Mouse (Mus musculus): ENCODE results near the gene Agpat2. TPM values are rescaled to one million over a fixed set of nuclear protein-coding genes. Genes with fewer than 3 reads are reported as not detected.
A peak's percentile ranks its signal among the peaks of the same experiment; 100 is the strongest.

The Agpat2 gene
- total and polyA plus RNA-seq, 3 experiments, result 22.3 to 42.4 TPM; not detected in 1

- Histone ChIP-seq H3K4me3 (ENCODE audit: control insufficient read depth in 1 of 2, insufficient read depth in 1 of 2, low read depth in 2 of 2, low read length in 2 of 2) (no peak overlapping the region), H3K4me1 (ENCODE audit: control insufficient read depth in 1 of 2, insufficient read depth in 2 of 2, low read length in 2 of 2) (no peaks in the 10 kb centered on the region; a peak in 1 of 4 replicates), H3K9me3 (replicated peaks; ENCODE audit: insufficient read depth, low read length) (no peaks in the 10 kb centered on the region), H3K79me2 (ENCODE audit: control insufficient read depth, insufficient read depth, low read length, poor library complexity) (no peaks in the 10 kb centered on the region; the same call in 1 of the 2 replicates), H3K27ac (ENCODE audit: control insufficient read depth, low read depth, low read length) (no peak overlapping the region), H3K36me3 (ENCODE audit: control insufficient read depth in 1 of 2, insufficient read depth in 2 of 2, low read length in 2 of 2) (no peaks in the 10 kb centered on the region), H3K27me3 (ENCODE audit: control insufficient read depth in 1 of 2, insufficient read depth in 2 of 2, low read length in 2 of 2) (peaks cover 2 to 9% of the 10 kb centered on the region in 2 experiments; a peak in 3 of 4 replicates), H3K9ac (ENCODE audit: control insufficient read depth, low read depth, low read length, poor library complexity, severe bottlenecking) (no peak overlapping the region)
- no peak for DNase-seq (ENCODE audit: low read depth, low spot score)
- TF ChIP-seq MAFK (IDR thresholded peaks at IDR 0.05; ENCODE audit: borderline replicate concordance, low read depth, low read length) (no peak), POLR2AphosphoS2 (IDR thresholded peaks at IDR 0.05; ENCODE audit: low read length) (no peak), CHD1 (IDR thresholded peaks at IDR 0.05; ENCODE audit: low read depth, low read length) (no peak), MAZ (IDR thresholded peaks at IDR 0.05; ENCODE audit: low read depth, low read length) (no peak), POLR2AphosphoS5 (IDR thresholded peaks at IDR 0.05; ENCODE audit: borderline replicate concordance, low read depth, low read length) (no peak), ELF1 (IDR thresholded peaks at IDR 0.05; ENCODE audit: low read depth, low read length) (no peak), TAL1 (IDR thresholded peaks at IDR 0.05; ENCODE audit: low read length) (no peak), USF2 (IDR thresholded peaks at IDR 0.05; ENCODE audit: borderline replicate concordance in 1 of 2, insufficient read depth in 1 of 2, low read depth in 1 of 2, low read length in 2 of 2) (no peak), JUND (IDR thresholded peaks at IDR 0.05; ENCODE audit: low read depth, low read length) (no peak), MXI1 (IDR thresholded peaks at IDR 0.05; ENCODE audit: low read depth, low read length) (no peak), ETS1 (IDR thresholded peaks at IDR 0.05; ENCODE audit: low read depth, low read length) (no peak), GATA1 (IDR thresholded peaks at IDR 0.05; ENCODE audit: low read depth, low read length) (no peak), ZMIZ1 (IDR thresholded peaks at IDR 0.05; ENCODE audit: low read depth, low read length) (no peak), RCOR1 (IDR thresholded peaks at IDR 0.05; ENCODE audit: low read depth, low read length) (no peak), MAX (IDR thresholded peaks at IDR 0.05; ENCODE audit: low read length) (no peak)
Measured at GRCm38 (mm10) chr2:26605331-26605730, 1.1 kb upstream of the Agpat2 start.

- Histone ChIP-seq H3K79me2 (ENCODE audit: control insufficient read depth, insufficient read depth, low read length, poor library complexity) (no peaks in the 10 kb centered on the region; the same call in 1 of the 2 replicates), H3K36me3 (ENCODE audit: control insufficient read depth in 1 of 2, insufficient read depth in 2 of 2, low read length in 2 of 2) (no peaks in the 10 kb centered on the region), H3K9ac (ENCODE audit: control insufficient read depth, low read depth, low read length, poor library complexity, severe bottlenecking) (peak overlapping the region; percentile 86), H3K27ac (ENCODE audit: control insufficient read depth, low read depth, low read length) (no peak overlapping the region), H3K4me3 (ENCODE audit: control insufficient read depth in 1 of 2, insufficient read depth in 1 of 2, low read depth in 2 of 2, low read length in 2 of 2) (peak overlapping the region; percentile 56 to 77), H3K9me3 (replicated peaks; ENCODE audit: insufficient read depth, low read length) (no peaks in the 10 kb centered on the region), H3K27me3 (ENCODE audit: control insufficient read depth in 1 of 2, insufficient read depth in 2 of 2, low read length in 2 of 2) (peaks cover 2 to 4% of the 10 kb centered on the region in 2 experiments; a peak in 3 of 4 replicates), H3K4me1 (ENCODE audit: control insufficient read depth in 1 of 2, insufficient read depth in 2 of 2, low read length in 2 of 2) (no peaks in the 10 kb centered on the region; a peak in 1 of 4 replicates)
- no peak for DNase-seq (ENCODE audit: low read depth, low spot score)
- TF ChIP-seq MAFK (IDR thresholded peaks at IDR 0.05; ENCODE audit: borderline replicate concordance, low read depth, low read length) (no peak), POLR2AphosphoS5 (IDR thresholded peaks at IDR 0.05; ENCODE audit: borderline replicate concordance, low read depth, low read length) (no peak), UBTF (IDR thresholded peaks at IDR 0.05; ENCODE audit: borderline replicate concordance, insufficient read depth, low read depth, low read length) (no peak), MYB (IDR thresholded peaks at IDR 0.05; ENCODE audit: low read depth, low read length) (no peak), MEF2A (IDR thresholded peaks at IDR 0.05; ENCODE audit: extremely low read depth, insufficient replicate concordance, low read depth, low read length, poor library complexity, severe bottlenecking) (no peak), NRF1 (IDR thresholded peaks at IDR 0.05; ENCODE audit: insufficient read depth, low read depth, low read length, poor library complexity, severe bottlenecking) (no peak), CTCF (IDR thresholded peaks at IDR 0.05 in 2 of 3, conservative IDR thresholded peaks at IDR 0.05 in 1 of 3; ENCODE audit: control insufficient read depth in 1 of 3, insufficient read depth in 1 of 3, low read depth in 2 of 3, low read length in 3 of 3, poor library complexity in 1 of 3, severe bottlenecking in 1 of 3) (no peak), ELF1 (IDR thresholded peaks at IDR 0.05; ENCODE audit: low read depth, low read length) (no peak), HCFC1 (IDR thresholded peaks at IDR 0.05; ENCODE audit: low read depth, low read length) (no peak), KAT2A (conservative IDR thresholded peaks at IDR 0.05; ENCODE audit: low read depth, low read length) (no peak), TCF12 (IDR thresholded peaks at IDR 0.05; ENCODE audit: low read depth, low read length) (no peak), TBP (IDR thresholded peaks at IDR 0.05; ENCODE audit: low read depth, low read length) (no peak), CHD1 (IDR thresholded peaks at IDR 0.05; ENCODE audit: low read depth, low read length) (no peak), TAL1 (IDR thresholded peaks at IDR 0.05; ENCODE audit: low read length) (no peak), EP300 (IDR thresholded peaks at IDR 0.05; ENCODE audit: low read depth in 1 of 2, low read length in 2 of 2) (no peak), BHLHE40 (IDR thresholded peaks at IDR 0.05; ENCODE audit: borderline replicate concordance, low read depth, low read length) (no peak), MAX (IDR thresholded peaks at IDR 0.05; ENCODE audit: low read length) (no peak)
Measured at GRCm38 (mm10) chr2:26603159-26603558, 1.1 kb downstream of the Agpat2 start.

All from MEL (cell line).